Mouse (Mus musculus): ENCODE data around the gene Ush2a.
A peak's percentile ranks its signal among the peaks of the same experiment; 100 is the strongest.

Gene Ush2a

DNA sequence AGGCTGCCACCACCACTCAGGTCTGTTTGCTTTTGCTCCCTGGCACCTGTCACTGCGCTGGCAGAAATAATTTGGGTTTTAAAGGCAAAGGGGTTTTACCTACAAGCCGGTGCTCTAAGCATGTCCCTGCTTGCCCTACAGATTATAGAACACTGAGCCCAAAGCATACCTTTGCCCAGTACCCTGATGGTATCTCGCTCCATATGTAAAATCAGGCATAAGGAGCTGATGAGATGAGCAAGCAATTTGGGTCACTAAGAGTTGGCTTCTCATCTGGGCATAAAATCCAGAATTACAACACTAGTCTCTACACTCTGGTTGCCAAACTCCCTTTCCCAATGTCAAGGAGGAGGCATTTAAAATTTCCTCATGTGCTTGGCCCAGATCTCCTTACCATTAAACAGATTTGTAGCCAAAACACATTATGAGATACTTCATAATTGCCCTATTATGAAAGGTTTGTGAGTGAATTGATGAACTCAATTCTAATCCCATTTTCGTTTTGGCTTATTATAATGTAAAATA lies 616.8 kb downstream of the Ush2a start:
- no peak for DNase-seq (ENCODE audit: low spot score in 2 of 2)

DNA sequence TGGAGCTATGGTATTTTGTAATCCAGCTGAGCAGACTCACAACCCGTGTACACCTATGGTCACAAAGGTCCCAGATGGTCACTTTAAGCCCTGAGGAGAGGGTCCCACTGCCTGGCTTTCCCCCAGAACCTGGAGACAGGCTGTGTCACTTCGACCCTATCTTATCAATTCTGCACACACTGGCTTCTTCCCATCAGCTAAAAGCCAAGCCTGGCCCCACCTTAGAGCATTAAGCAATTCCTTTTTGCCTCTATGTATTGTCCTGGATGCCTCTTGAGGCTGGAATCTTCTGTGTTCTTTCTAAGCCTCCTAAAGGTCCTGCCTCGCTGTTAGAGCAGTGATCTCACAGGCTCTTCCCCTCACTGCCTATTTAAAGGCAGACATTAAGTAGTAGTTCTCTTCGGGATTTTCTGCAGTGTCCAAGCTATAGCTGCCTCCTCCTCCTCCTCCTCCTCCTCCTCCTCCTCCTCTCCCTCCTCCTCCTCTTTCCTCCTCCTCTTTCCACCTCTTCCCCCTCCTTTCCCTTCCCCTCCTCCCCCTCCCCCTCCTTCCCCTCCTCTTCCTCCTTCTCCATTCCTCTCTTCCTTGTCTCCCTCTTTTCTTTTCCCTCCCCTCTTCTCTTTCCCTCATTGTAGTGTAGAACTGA lies 635.2 kb downstream of the Ush2a start:
- DNase-seq (ENCODE audit: low spot score in 2 of 2) = no peak

- DNase-seq (ENCODE audit: low spot score in 2 of 2) = no peak
These were observed 642.3 kb downstream of the Ush2a start for GRCm38 (mm10) chr1:188904091-188904490.

DNA sequence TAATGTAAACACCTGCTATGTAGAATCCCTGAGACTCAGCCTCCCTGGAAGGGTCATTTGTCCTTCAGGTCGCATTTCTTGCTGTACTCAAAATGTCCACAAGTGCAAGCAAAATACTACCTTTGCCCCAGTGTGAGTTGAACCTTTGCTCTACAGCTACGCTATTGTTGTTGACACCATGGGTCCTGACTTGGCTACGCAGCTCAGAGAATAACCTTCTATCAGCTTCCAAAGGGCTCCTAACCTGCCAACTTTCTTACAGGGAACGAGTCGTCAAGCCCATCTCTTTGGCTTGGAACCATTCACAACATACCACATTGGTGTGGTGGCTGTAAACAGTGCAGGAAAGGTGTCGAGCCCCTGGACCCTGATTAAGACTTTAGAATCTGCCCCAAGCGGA lies 644.4 kb downstream of the Ush2a start:
- DNase-seq (ENCODE audit: low spot score in 2 of 2) = no peak

DNA sequence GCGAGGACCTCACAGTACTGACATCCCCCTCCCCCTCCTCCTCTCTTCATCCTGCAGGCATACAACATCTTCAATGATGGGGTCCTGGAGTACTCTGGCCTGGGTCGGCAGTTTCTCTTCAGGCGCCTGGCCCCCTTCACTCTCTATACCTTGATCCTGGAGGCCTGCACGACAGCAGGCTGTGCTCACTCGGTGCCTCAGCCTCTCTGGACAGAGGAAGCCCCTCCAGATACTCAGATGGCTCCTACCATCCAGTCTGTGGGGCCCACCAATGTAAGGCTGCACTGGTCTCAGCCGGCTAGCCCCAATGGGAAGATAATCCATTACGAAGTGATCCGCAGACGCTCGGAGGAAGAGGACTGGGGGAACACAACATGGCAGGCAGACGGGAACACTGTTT lies 648.8 kb downstream of the Ush2a start:
- no peak for DNase-seq (ENCODE audit: low spot score in 2 of 2)

DNA sequence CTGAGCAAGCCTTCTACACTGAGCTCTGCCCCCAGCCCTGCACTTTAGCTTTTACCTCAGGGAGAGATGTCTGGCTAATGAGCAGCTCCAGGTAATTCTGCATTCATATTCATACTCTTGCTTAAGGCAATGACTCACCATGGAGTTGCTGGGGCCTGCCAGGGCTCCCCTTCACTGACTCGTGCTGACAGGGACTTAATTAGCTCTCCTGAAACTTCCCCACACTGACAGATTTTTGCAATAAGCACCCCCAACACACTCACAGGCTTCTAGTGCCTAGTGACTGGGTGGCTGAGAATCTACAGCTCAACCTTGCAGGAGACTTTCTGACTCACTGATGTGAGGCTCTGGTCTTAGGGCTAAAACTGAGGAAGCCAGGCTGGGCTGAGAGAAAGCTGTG lies 658.1 kb downstream of the Ush2a start:
- DNase-seq (ENCODE audit: low spot score in 2 of 2) = peak in 1 of 2 experiments; percentile 3

DNA sequence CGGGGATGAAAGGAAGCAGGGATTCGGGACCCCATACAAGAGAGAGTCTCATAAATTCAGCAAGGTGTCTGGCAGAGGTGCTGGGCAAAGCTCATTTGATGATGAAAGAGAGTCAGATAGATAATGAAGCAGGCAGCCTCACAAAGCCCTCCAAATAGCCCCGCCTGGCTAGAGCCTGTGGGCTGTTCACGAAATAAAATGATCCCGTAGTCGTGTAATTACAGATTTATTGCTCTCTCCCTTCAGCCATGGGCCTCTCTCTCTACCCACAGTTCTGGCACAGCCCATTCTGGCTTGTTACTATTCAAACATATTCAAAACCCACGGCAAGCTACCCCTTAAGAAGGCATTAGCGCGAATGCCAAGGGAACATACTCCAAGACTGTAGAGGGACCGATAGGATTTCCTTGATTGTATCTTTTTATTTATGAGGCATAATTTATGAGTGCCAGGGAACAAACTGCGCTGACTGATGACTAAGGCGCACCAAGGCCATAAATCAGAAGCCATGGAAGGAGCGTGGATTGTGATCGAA lies 675.5 kb downstream of the Ush2a start:
- peak in 1 of 2 experiments; percentile 6 for DNase-seq (ENCODE audit: low spot score in 2 of 2)

GRCm38 (mm10) chr1:188945326-188945725 lies 683.5 kb downstream of the Ush2a start:
- DNase-seq (ENCODE audit: low spot score in 2 of 2) = no peak

DNA sequence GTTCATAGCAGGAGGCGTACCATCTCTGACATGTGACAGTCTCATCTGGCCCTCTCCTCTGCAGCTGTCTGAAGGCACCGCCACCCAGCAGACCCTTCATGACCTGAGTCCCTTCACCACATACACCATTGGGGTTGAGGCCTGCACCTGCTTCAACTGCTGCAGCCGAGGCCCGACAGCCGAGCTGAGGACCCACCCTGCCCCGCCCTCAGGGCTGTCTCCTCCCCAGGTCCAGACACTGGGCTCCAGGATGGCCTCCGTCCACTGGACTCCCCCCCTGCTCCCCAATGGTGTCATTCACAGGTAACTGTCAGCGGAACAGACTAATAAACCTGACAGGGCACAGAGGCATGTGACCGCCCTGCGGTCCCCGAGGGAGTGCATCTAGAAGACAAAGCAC lies 685.0 kb downstream of the Ush2a start:
- DNase-seq (ENCODE audit: low spot score in 2 of 2) = no peak

GRCm38 (mm10) chr1:188947794-188948193 lies 686.0 kb downstream of the Ush2a start:
- no peak for DNase-seq (ENCODE audit: low spot score in 2 of 2)

GRCm38 (mm10) chr1:188948276-188948675 lies 686.5 kb downstream of the Ush2a start:
- DNase-seq (ENCODE audit: low spot score in 2 of 2) = no peak

DNA sequence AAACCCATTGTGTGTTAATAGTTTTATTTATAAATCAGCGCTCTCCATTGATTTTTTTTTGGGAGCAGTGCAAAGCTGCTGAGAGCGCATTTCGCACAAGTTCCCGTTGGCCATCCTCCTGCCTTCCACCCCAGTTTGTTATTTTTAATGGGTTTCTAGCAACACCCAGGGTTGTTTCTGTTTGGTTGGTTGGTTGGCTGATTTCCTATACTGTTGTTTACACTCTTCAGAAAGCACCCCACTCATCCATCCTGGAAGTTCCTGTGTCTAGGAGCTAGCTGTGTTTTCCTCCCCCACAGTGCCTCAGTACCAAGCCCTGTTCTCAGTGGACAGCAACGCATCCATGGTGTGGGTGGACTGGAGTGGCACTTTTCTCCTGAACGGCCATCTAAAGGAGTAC lies 689.3 kb downstream of the Ush2a start:
- DNase-seq (ENCODE audit: low spot score in 2 of 2) = no peak

DNA sequence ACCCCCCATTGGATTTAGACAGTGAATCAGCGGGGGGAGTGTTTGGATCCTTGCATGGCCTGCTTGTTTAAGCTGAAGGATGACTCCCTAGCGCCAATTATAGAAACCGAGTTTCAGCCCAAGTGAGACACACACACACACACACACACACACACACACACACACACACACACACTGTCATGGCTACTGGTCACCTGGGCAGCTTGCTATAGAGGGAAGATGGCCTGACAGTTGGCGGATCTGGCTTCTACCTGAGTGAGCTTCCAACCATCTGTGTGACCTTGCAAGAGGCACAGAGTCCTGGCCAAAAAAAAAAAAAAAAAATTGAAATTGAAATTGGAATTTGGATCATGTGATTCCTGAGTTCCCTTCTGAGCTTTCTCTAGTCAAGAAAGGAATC lies 690.7 kb downstream of the Ush2a start:
- no peak for DNase-seq (ENCODE audit: low spot score in 2 of 2)

GRCm38 (mm10) chr1:188973078-188973477 lies 711.3 kb downstream of the Ush2a start:
- DNase-seq (ENCODE audit: low spot score in 2 of 2) = no peak

GRCm38 (mm10) chr1:188973926-188974325 lies 712.1 kb downstream of the Ush2a start:
- no peak for DNase-seq (ENCODE audit: low spot score in 2 of 2)

DNA sequence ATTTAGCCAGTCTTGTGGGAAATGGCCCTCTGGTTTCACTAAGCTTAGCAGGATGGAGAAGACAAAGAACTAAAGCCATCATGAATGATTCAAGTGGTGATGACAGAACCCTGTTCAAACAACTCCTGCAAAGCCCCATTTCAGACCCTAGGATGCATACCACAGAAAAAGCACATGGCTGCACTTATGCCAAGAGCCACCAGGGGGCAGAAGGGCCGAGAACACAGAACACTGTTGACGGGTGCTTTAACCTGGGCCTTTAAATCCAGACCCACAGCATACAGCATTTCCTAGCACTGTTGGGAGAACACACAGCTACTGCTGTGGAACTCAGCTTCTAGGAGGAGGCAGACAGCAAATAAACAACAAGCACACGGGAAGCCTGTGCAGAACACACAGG lies 718.2 kb downstream of the Ush2a start:
- peak in 1 of 2 experiments; percentile 39 for DNase-seq (ENCODE audit: low spot score in 2 of 2)

- no peak for DNase-seq (ENCODE audit: low spot score in 2 of 2)
These were observed 731.4 kb downstream of the Ush2a start for GRCm38 (mm10) chr1:188993218-188993617.

DNA sequence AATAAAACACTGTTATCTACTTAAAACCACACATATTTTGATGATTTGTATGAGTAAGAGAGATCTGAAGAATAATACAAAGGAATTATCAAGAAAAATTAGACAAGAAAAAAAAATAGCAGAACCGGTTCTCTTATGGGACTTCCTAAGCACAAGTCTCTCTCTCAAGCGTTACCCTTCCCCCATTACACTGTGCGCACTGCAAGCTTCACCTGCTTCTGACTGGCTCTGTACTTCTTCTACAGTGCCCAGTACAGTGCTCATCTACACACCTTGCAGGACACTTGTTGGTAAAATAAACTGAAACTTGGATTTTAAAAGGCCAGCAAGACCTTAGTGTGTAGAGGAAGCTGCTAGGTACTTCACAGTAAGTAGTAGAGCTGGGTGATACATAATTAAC lies 736.1 kb downstream of the Ush2a start:
- no peak for DNase-seq (ENCODE audit: low spot score in 2 of 2)

DNA sequence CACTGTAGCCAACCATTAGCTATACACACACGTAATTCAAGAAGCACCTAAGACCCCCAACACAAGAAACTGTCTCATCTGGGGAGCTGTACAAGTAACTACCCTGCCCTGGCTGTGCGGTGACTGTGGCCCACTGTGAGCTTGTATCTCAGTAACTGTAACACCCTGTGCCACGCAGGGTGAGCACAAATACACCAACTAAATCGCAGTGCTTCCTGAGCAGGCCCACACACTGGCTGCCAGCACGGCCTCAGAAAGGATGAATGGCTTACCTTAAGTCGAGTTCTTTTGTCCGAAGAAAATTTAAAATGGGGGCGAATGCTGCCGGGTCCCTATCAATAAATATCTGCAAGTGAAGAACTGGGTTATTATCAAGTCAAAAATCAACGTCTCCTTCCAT lies 738.2 kb downstream of the Ush2a start:
- no peak for DNase-seq (ENCODE audit: low spot score in 2 of 2)

DNA sequence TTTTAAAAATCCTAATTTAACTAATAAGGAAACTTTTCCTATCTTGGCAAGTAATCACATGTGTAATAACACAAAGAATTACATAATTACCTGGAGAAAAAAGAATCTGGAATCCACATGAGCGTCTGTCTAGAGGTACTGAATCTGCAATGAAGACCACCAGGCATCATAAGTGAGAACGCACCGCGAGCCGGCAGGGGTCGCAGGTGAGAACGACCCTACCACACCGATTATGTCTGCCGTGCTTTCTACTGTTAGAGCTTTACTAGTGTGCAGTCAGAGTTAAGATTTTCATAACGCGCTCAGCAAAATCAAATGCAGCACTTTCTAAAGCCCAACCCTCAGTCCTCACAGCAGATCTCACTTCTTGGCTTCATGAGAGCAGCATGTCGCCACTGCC lies 740.0 kb downstream of the Ush2a start:
- no peak for DNase-seq (ENCODE audit: low spot score in 2 of 2)

- no peak for DNase-seq (ENCODE audit: low spot score in 2 of 2)
These were observed 743.0 kb downstream of the Ush2a start for GRCm38 (mm10) chr1:189004774-189005173.

- no peak for DNase-seq (ENCODE audit: low spot score in 2 of 2)
These were observed 744.4 kb downstream of the Ush2a start for GRCm38 (mm10) chr1:189006267-189006666.

DNA sequence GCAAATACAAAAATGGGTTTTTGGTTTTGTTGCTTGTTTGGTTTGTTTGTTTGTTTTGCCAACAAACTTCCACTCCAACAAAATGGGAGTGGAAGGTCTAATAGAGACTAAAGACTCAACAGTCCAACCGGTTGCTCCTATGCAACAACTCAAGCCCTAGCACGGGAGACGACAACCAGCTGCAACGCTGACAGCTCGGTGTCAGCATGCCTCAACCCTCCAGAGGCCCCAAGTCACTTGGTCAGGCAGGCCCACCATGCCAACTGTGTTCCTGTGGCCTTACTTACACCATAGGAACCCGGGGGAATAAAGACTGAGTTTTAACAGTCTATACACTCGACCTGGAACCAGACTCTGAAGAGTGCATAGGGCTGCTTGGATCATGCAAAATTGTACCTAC lies 745.0 kb downstream of the Ush2a start:
- DNase-seq (ENCODE audit: low spot score in 2 of 2) = no peak
